Mouse (Mus musculus) liver, adult 2 months (tissue): ENCODE data around the gene B020011L13Rik.
"Not testable (repeated sequence)": the region's sequence is repeated elsewhere in the genome, so short reads cannot be mapped to it uniquely, and the experiment has no call there.

Experiments
- CTCF ChIP-seq: fragments of 200-500 bp; IDR thresholded peaks from 2 replicates; pipeline ENCODE4 v1.5.1; 2011; ENCODE audit warnings: low read depth, low read length, control low read depth
- POLR2A ChIP-seq: fragments of 200-500 bp; IDR thresholded peaks from 2 replicates; pipeline ENCODE4 v1.6.1; 2011; ENCODE audit warnings: low read length, control low read depth; ENCODE audit not compliant: insufficient read depth; ENCODE audit errors: extremely low read depth

DNA sequence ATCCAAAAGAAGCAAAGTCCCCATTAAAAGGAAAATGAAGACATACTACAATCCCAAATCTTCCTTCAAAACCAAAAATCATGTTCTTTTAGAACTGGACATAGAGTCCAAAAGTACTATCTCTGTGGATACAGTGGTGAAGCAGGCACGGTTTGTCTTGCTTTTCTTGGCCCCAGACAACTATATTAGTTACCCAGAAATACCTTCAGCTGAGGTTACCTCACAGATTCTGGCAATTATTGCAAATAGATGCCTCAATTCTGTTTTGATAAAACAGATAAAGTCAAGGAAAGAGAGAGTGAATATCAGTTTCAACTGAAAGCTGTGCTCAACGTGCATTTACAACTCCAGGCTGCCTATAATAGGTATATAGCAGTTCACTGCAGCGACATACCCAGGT is at the start of gene B020011L13Rik:
- not testable (repeated sequence) for TF ChIP-seq CTCF, POLR2A
